Mouse (Mus musculus) neural tube, embryonic 13.5 days (tissue): Measurements from ENCODE around the gene Col26a1. TPM values are rescaled to one million over a fixed set of nuclear protein-coding genes. Genes with fewer than 3 reads are reported as not detected.
A peak's percentile ranks its signal among the peaks of the same experiment; 100 is the strongest.

Experiments
- ATAC-seq: fragments of 200-750 bp; cut with Nextera tagmentation; 2 replicates; pipeline ENCODE4 v1.8.0; 2017; ENCODE audit warnings: low read depth, mild to moderate bottlenecking, moderate TSS enrichment, moderate library complexity
- H3K27ac ChIP-seq: fragments of 300-500 bp; sonication (generic); replicated peaks from 2 replicates; pipeline ENCODE4 v1.5.1; 2015; ENCODE audit warnings: moderate library complexity, mild to moderate bottlenecking, inconsistent platforms
- H3K27me3 ChIP-seq: fragments of 300-500 bp; sonication (generic); 2 replicates; pipeline ENCODE4 v1.6.1; 2015; ENCODE audit warnings: mild to moderate bottlenecking, inconsistent platforms
- H3K36me3 ChIP-seq: fragments of 300-500 bp; sonication (generic); 2 replicates; pipeline ENCODE4 v1.6.1; 2015; ENCODE audit warnings: mild to moderate bottlenecking, inconsistent platforms
- H3K4me1 ChIP-seq: fragments of 300-500 bp; sonication (generic); replicated peaks from 2 replicates; pipeline ENCODE4 v1.6.1; 2015; ENCODE audit warnings: inconsistent platforms
- H3K4me2 ChIP-seq: fragments of 300-500 bp; sonication (generic); 2 replicates; pipeline ENCODE4 v1.6.1; 2015; ENCODE audit warnings: inconsistent platforms, mild to moderate bottlenecking, moderate library complexity
- H3K4me3 ChIP-seq: fragments of 300-500 bp; sonication (generic); 2 replicates; pipeline ENCODE4 v1.5.1; 2015; ENCODE audit warnings: mild to moderate bottlenecking, inconsistent platforms
- H3K9ac ChIP-seq: fragments of 300-500 bp; sonication (generic); 2 replicates; pipeline ENCODE4 v1.6.1; 2015; ENCODE audit warnings: moderate library complexity, mild to moderate bottlenecking, inconsistent platforms
- H3K9me3 ChIP-seq: fragments of 300-500 bp; sonication (generic); 2 replicates; pipeline ENCODE4 v1.6.1; 2016; ENCODE audit warnings: inconsistent platforms
- WGBS: fragments of 180-500 bp; shearing (Covaris S2); methylation state at CpG from one replicate; pipeline ENCODE4 v1.1.7; 2015; 5-methylcytosine and 5-hydroxymethylcytosine counted together
- polyA plus RNA-seq: library from polyadenylated mRNA; unstranded; fragments of >200 nt; fragmentation: Nextera tagmentation; extraction: Ambion mirVana; gene quantifications from 2 replicates; pipeline ENCODE4 v1.2.1, GENCODE M21; 2015

Col26a1 gene
- polyA plus RNA-seq, 1 experiment from 2014 or later: 47.2 TPM

- Histone ChIP-seq H3K4me1 (peaks cover 16% of the 10 kb centered on the region), H3K36me3 (peaks cover 20% of the 10 kb centered on the region), H3K27ac (peak overlapping the region; percentile 61; the same call in 1 of the 2 replicates), H3K4me3 (peak overlapping the region; percentile 78), H3K9ac (peak overlapping the region; percentile 81), H3K27me3 (no peaks in the 10 kb centered on the region), H3K9me3 (no peaks in the 10 kb centered on the region), H3K4me2 (peak overlapping the region; percentile 74)
- 38% methylated on average over 9 of the region's 9 CpGs for WGBS
- peak; percentile 52 for ATAC-seq
These were observed 24.6 kb upstream of the Col26a1 start for GRCm38 (mm10) chr5:136907587-136907986.

GRCm38 (mm10) chr5:136905630-136906029, 22.6 kb upstream of the Col26a1 start:
- 54% methylated on average over 7 of the region's 7 CpGs for WGBS
- Histone ChIP-seq H3K4me3 (no peak overlapping the region), H3K4me2 (no peak overlapping the region), H3K9ac (no peak overlapping the region), H3K27me3 (no peaks in the 10 kb centered on the region), H3K9me3 (no peaks in the 10 kb centered on the region), H3K4me1 (peaks cover 16% of the 10 kb centered on the region), H3K27ac (no peak overlapping the region), H3K36me3 (0 out of 2 replicates have a peak, but pooled peaks cover under 1% of the 10 kb centered on the region)
- ATAC-seq: no peak

- Histone ChIP-seq H3K4me3 (no peak overlapping the region), H3K4me2 (no peak overlapping the region), H3K36me3 (no peaks in the 10 kb centered on the region), H3K4me1 (peaks cover 16% of the 10 kb centered on the region), H3K27me3 (no peaks in the 10 kb centered on the region), H3K27ac (no peak overlapping the region), H3K9me3 (no peaks in the 10 kb centered on the region), H3K9ac (no peak overlapping the region)
- no peak for ATAC-seq
- 58% methylated on average over 3 of the region's 3 CpGs for WGBS
These were observed 21.6 kb upstream of the Col26a1 start for GRCm38 (mm10) chr5:136904621-136905020.

- H3K36me3 ChIP-seq: no peaks in the 10 kb centered on the region
These were observed 12.5 kb upstream of the Col26a1 start for GRCm38 (mm10) chr5:136895529-136895963.

GRCm38 (mm10) chr5:136894840-136895528, 12.0 kb upstream of the Col26a1 start:
- Histone ChIP-seq H3K9ac (no peak overlapping the region), H3K27me3 (no peaks in the 10 kb centered on the region), H3K36me3 (no peaks in the 10 kb centered on the region), H3K4me2 (no peak overlapping the region), H3K27ac (no peak overlapping the region), H3K4me3 (no peak overlapping the region), H3K4me1 (no peaks in the 10 kb centered on the region), H3K9me3 (no peaks in the 10 kb centered on the region)
- WGBS: 63% methylated on average over 25 of the region's 25 CpGs
- ATAC-seq: no peak

More at GRCm38 (mm10) chr5:136895529-136895963, 12.5 kb upstream of the Col26a1 start:
- Histone ChIP-seq H3K4me2 (no peak overlapping the region), H3K9me3 (no peaks in the 10 kb centered on the region), H3K9ac (no peak overlapping the region), H3K27ac (no peak overlapping the region), H3K27me3 (no peaks in the 10 kb centered on the region), H3K4me1 (no peaks in the 10 kb centered on the region), H3K4me3 (no peak overlapping the region)
- 57% methylated on average over 10 of the region's 10 CpGs for WGBS
- ATAC-seq: no peak

GRCm38 (mm10) chr5:136888539-136889355, 5.7 kb upstream of the Col26a1 start:
- Histone ChIP-seq H3K4me1 (peaks cover 7% of the 10 kb centered on the region; the same call in 1 of the 2 replicates), H3K4me2 (no peak overlapping the region), H3K36me3 (no peaks in the 10 kb centered on the region), H3K27ac (0 out of 2 replicates have a peak overlapping the region, but pooled peaks have one; percentile 33), H3K4me3 (no peak overlapping the region), H3K27me3 (peaks cover 9% of the 10 kb centered on the region), H3K9ac (no peak overlapping the region), H3K9me3 (no peaks in the 10 kb centered on the region)
- WGBS: 63% methylated on average over 19 of the region's 19 CpGs
- ATAC-seq: no peak

- no peaks in the 10 kb centered on the region for H3K9me3 ChIP-seq
These were observed 3.9 kb upstream of the Col26a1 start for GRCm38 (mm10) chr5:136886957-136887356.

GRCm38 (mm10) chr5:136882055-136882787, 788 bp downstream of the Col26a1 start:
- peak; percentile 48; the same call in 1 of the 2 replicates for ATAC-seq
- Histone ChIP-seq H3K4me2 (peak overlapping the region; percentile 83), H3K9ac (peak overlapping the region; percentile 84), H3K9me3 (no peaks in the 10 kb centered on the region), H3K27me3 (peaks cover 40% of the 10 kb centered on the region), H3K36me3 (no peaks in the 10 kb centered on the region), H3K27ac (peak overlapping the region; percentile 30; the same call in 1 of the 2 replicates), H3K4me3 (peak overlapping the region; percentile 58), H3K4me1 (peaks cover 32% of the 10 kb centered on the region)
- WGBS: 1% methylated on average over 47 of the region's 47 CpGs

More at GRCm38 (mm10) chr5:136886957-136887356, 3.9 kb upstream of the Col26a1 start:
- Histone ChIP-seq H3K27ac (no peak overlapping the region; the same call in 1 of the 2 replicates), H3K9ac (no peak overlapping the region), H3K36me3 (no peaks in the 10 kb centered on the region), H3K4me2 (no peak overlapping the region), H3K4me1 (peaks cover 24% of the 10 kb centered on the region), H3K4me3 (no peak overlapping the region), H3K27me3 (peaks cover 25% of the 10 kb centered on the region)
- no peak for ATAC-seq
- WGBS: 39% methylated on average over 7 of the region's 7 CpGs

- H3K27me3 ChIP-seq: peaks cover 40% of the 10 kb centered on the region
- H3K36me3 ChIP-seq: no peaks in the 10 kb centered on the region
- peak overlapping the region; percentile 84 for H3K9ac ChIP-seq
- H3K9me3 ChIP-seq: no peaks in the 10 kb centered on the region
- peak overlapping the region; percentile 58 for H3K4me3 ChIP-seq
- peaks cover 26% of the 10 kb centered on the region for H3K4me1 ChIP-seq
- peak overlapping the region; percentile 83 for H3K4me2 ChIP-seq
- H3K27ac ChIP-seq: no peak overlapping the region
- ATAC-seq: peak; percentile 80
- WGBS: 4% methylated on average over 39 of the region's 39 CpGs
These were observed 1.5 kb downstream of the Col26a1 start for GRCm38 (mm10) chr5:136881380-136882009.

GRCm38 (mm10) chr5:136880101-136880500, 2.9 kb downstream of the Col26a1 start:
- H3K4me1 ChIP-seq: peaks cover 26% of the 10 kb centered on the region
- H3K27me3 ChIP-seq: peaks cover 40% of the 10 kb centered on the region
- no peaks in the 10 kb centered on the region for H3K9me3 ChIP-seq
- no peak overlapping the region for H3K9ac ChIP-seq
- no peak overlapping the region for H3K27ac ChIP-seq
- no peaks in the 10 kb centered on the region for H3K36me3 ChIP-seq
- no peak overlapping the region for H3K4me2 ChIP-seq
- WGBS: 90% methylated on average over 8 of the region's 8 CpGs
- H3K4me3 ChIP-seq: no peak overlapping the region
- ATAC-seq: no peak

GRCm38 (mm10) chr5:136874271-136874670, 8.7 kb downstream of the Col26a1 start:
- H3K4me1 ChIP-seq: 0 out of 2 replicates have a peak, but pooled peaks cover 4% of the 10 kb centered on the region
- no peaks in the 10 kb centered on the region for H3K36me3 ChIP-seq
- WGBS: 87% methylated on average over 10 of the region's 10 CpGs
- no peak for ATAC-seq
- H3K27ac ChIP-seq: no peak overlapping the region
- H3K4me2 ChIP-seq: no peak overlapping the region
- H3K27me3 ChIP-seq: no peaks in the 10 kb centered on the region; the same call in 1 of the 2 replicates
- no peaks in the 10 kb centered on the region for H3K9me3 ChIP-seq
- H3K4me3 ChIP-seq: no peak overlapping the region
- no peak overlapping the region for H3K9ac ChIP-seq
